Mouse (Mus musculus) thymus, adult 2 months (tissue): Measurements from ENCODE around the gene Madd.

Experiments
- CTCF ChIP-seq: fragments of 200-500 bp; IDR thresholded peaks from 2 replicates; pipeline ENCODE4 v1.5.1; 2012; ENCODE audit warnings: mild to moderate bottlenecking, control low read depth, low read length, moderate library complexity, borderline replicate concordance; ENCODE audit not compliant: control insufficient read depth, poor library complexity, insufficient read depth; ENCODE audit errors: extremely low read depth
- POLR2A ChIP-seq: fragments of 200-500 bp; IDR thresholded peaks from 2 replicates; pipeline ENCODE4 v1.6.1; 2012; ENCODE audit warnings: mild to moderate bottlenecking, low read length, control low read depth, moderate library complexity; ENCODE audit not compliant: control insufficient read depth, poor library complexity, insufficient read depth; ENCODE audit errors: extremely low read depth

- no peak for TF ChIP-seq POLR2A
- TF ChIP-seq CTCF, result no peak
Observed at GRCm38 (mm10) chr2:91190501-91190900, 6.9 kb upstream of the Madd start.
